Mouse (Mus musculus): Measurements from ENCODE around the gene Pif1.

The Pif1 gene

GRCm38 (mm10) chr9:65598765-65599249, 11.8 kb downstream of the Pif1 start:
- no peak for DNase-seq (ENCODE audit: low spot score)

- no peak for DNase-seq (ENCODE audit: low spot score)
Observed at GRCm38 (mm10) chr9:65600951-65601350, 14.0 kb downstream of the Pif1 start.

- no peak for DNase-seq (ENCODE audit: low spot score)
Observed at GRCm38 (mm10) chr9:65603401-65604102, 16.6 kb downstream of the Pif1 start.

GRCm38 (mm10) chr9:65605471-65606136, 18.6 kb downstream of the Pif1 start:
- no peak for DNase-seq (ENCODE audit: low spot score)

GRCm38 (mm10) chr9:65606321-65607109, 19.6 kb downstream of the Pif1 start:
- no peak for DNase-seq (ENCODE audit: low spot score)

- DNase-seq (ENCODE audit: low spot score): no peak
Observed at GRCm38 (mm10) chr9:65607120-65607519, 20.2 kb downstream of the Pif1 start.

GRCm38 (mm10) chr9:65611969-65612486, 25.1 kb downstream of the Pif1 start:
- no peak for DNase-seq (ENCODE audit: low spot score)

- no peak for DNase-seq (ENCODE audit: low spot score)
Observed at GRCm38 (mm10) chr9:65613098-65613497, 26.1 kb downstream of the Pif1 start.

GRCm38 (mm10) chr9:65619311-65619710, 32.4 kb downstream of the Pif1 start:
- DNase-seq (ENCODE audit: low spot score): no peak

- DNase-seq (ENCODE audit: low spot score): no peak
Observed at GRCm38 (mm10) chr9:65621196-65621595, 34.2 kb downstream of the Pif1 start.

GRCm38 (mm10) chr9:65621666-65622065, 34.7 kb downstream of the Pif1 start:
- DNase-seq (ENCODE audit: low spot score): no peak

GRCm38 (mm10) chr9:65622826-65623225, 35.9 kb downstream of the Pif1 start:
- no peak for DNase-seq (ENCODE audit: low spot score)

GRCm38 (mm10) chr9:65624266-65624665, 37.3 kb downstream of the Pif1 start:
- DNase-seq (ENCODE audit: low spot score): no peak

GRCm38 (mm10) chr9:65629025-65629766, 42.2 kb downstream of the Pif1 start, which contains the start of gene Rbpms2:
Gene Rbpms2 (plus strand): TSS chr9:65629648.
- no peak for DNase-seq (ENCODE audit: low spot score)

GRCm38 (mm10) chr9:65629767-65630630, 43.0 kb downstream of the Pif1 start:
- DNase-seq (ENCODE audit: low spot score): no peak

GRCm38 (mm10) chr9:65630631-65631353, 43.8 kb downstream of the Pif1 start:
- DNase-seq (ENCODE audit: low spot score): no peak

- DNase-seq (ENCODE audit: low spot score): no peak
Observed at GRCm38 (mm10) chr9:65631354-65632021, 44.5 kb downstream of the Pif1 start.

GRCm38 (mm10) chr9:65635766-65636165, 48.8 kb downstream of the Pif1 start:
- no peak for DNase-seq (ENCODE audit: low spot score)

- no peak for DNase-seq (ENCODE audit: low spot score)
Observed at GRCm38 (mm10) chr9:65636926-65637325, 50.0 kb downstream of the Pif1 start.
